Comparison of ENCODE assay signal across 33 mouse cellular contexts in genomic region chr3:101265561-101266091, GRCm38 (mm10). TPM values are rescaled to one million over a fixed set of nuclear protein-coding genes. Genes with fewer than 3 reads are reported as not detected.
DNase-seq lines count a peak whose midpoint lies in the region; ATAC-seq lines count a peak whose summit lies in the region.
"Had no signal": no experiment of that assay in that cellular context is flagged by ENCODE, and none has a peak within 500 bp of the region (broad histone marks: within the 10 kb centered on the region; RNA-seq: fewer than 3 reads in every experiment).

No protein-coding gene starts in this region.

- no peaks in the 10 kb centered on the region for H3K27me3 ChIP-seq in splenic B cell, adult 2 months (ENCODE audit: control insufficient read depth, insufficient read depth, low read length, poor library complexity, severe bottlenecking)
- H3K27me3 ChIP-seq: embryonic facial prominence, embryonic 15.5 days; forebrain, embryonic 12.5 days; hindbrain, embryonic 12.5 days; limb, embryonic 15.5 days; liver, embryonic 13.5 days; midbrain, embryonic 13.5 days had no signal

- H3K36me3 ChIP-seq in splenic B cell, adult 2 months (ENCODE audit: control insufficient read depth, insufficient read depth, low read length, poor library complexity, severe bottlenecking): no peaks in the 10 kb centered on the region; the same call in 1 of the 2 replicates
- H3K36me3 ChIP-seq: embryonic facial prominence, embryonic 10.5 days; embryonic facial prominence, embryonic 15.5 days; forebrain, embryonic 12.5 days; G1E; hindbrain, embryonic 12.5 days; limb, embryonic 10.5 days; limb, embryonic 15.5 days; liver, embryonic 13.5 days; midbrain, embryonic 13.5 days had no signal

- peak; percentile 55 for DNase-seq in splenic B cell, adult 2 months (ENCODE audit: low read depth, low spot score)
- peak; percentile 53 to 64 for DNase-seq in thymus, postnatal 36 days
- DNase-seq in left cerebral cortex, adult 18-20 months (ENCODE audit: low spot score in 2 of 2): no peak
- DNase-seq in adrenal gland, postnatal 4 days (ENCODE audit: low spot score in 2 of 2): no peak
- DNase-seq in neural tube, embryonic 10.5 days (ENCODE audit: extremely low spot score, low spot score): no peak
- DNase-seq: adrenal gland, postnatal 10 days; cerebellum, adult 2 months; cerebellum, postnatal 14 days; gastrocnemius, postnatal 10 days; heart, postnatal 14 days; kidney, postnatal 4 days; liver, embryonic 13.5 days; lung, adult 18-20 months; lung, postnatal 4 days had no signal

- peak; percentile 70 for ATAC-seq in CD4-positive, CD25-positive, alpha-beta regulatory T cell, adult 4 months
- peak; percentile 55 for ATAC-seq in granulocyte monocyte progenitor cell, adult 5-6 weeks (replicated peaks; ENCODE audit: poor library complexity, severe bottlenecking)
- ATAC-seq: hindbrain, postnatal 0 days; intestine, postnatal 0 days; lung, postnatal 0 days; midbrain, embryonic 13.5 days had no signal

RNA-seq across cellular contexts. Expression of gene Cd2, which starts 22.1 kb away (rescaled TPM):
- 1,000 to 10,000 TPM; 1,558 to 1,756 TPM for polyA plus RNA-seq in CD4-positive, CD25-positive, alpha-beta regulatory T cell, adult 4 months (2017; shearing (Covaris generic))
- not detected in 2 replicates for total RNA-seq in granulocyte monocyte progenitor cell, adult 5-6 weeks (2014; fragmentation: Nextera tagmentation)
- total RNA-seq in granulocyte monocyte progenitor cell, adult 5-6 weeks (2017): not detected in 2 replicates
- not detected for total RNA-seq in left cerebral cortex, adult 18-20 months (2021)
- total RNA-seq in adrenal gland, postnatal 4 days (2021): under 1 TPM in 1 of 2 experiments, not detected in 1; 0.59 TPM
- total RNA-seq: hindbrain, postnatal 0 days; layer of hippocampus, adult 8-10 months; layer of hippocampus, postnatal 25 days had no signal
- polyA plus RNA-seq: brain, embryonic 14.5 days; embryonic facial prominence, embryonic 10.5 days; forebrain, embryonic 12.5 days; G1E; heart, embryonic 14.5 days; hindbrain, embryonic 12.5 days; hindbrain, postnatal 0 days; intestine, postnatal 0 days; kidney, embryonic 14.5 days; limb, embryonic 10.5 days; limb, embryonic 15.5 days; liver, embryonic 13.5 days; neural tube, embryonic 11.5 days had no signal

Comparison
In these comparisons a context has a peak if more than half of its experiments do, and no peak if none do; other contexts are left out.
1. DNase-seq: peak in splenic B cell, adult 2 months (single experiment) and thymus, postnatal 36 days (2 of 2); none in left cerebral cortex, adult 18-20 months (0 of 2), adrenal gland, postnatal 4 days (0 of 2) and neural tube, embryonic 10.5 days (single experiment).